Mouse (Mus musculus): ENCODE data around the gene Haus8. TPM values are rescaled to one million over a fixed set of nuclear protein-coding genes. Genes with fewer than 3 reads are reported as not detected.
"Not testable (repeated sequence)": the region's sequence is repeated elsewhere in the genome, so short reads cannot be mapped to it uniquely, and the experiment has no call there.

The Haus8 gene
- polyA plus RNA-seq, 2 experiments from 2014 or later, result 43.6 to 45.4 TPM

GRCm38 (mm10) chr8:71282621-71283020, 9.9 kb upstream of the Haus8 start:
- ATAC-seq, result no peak

- ATAC-seq, result not testable (repeated sequence)
Observed at GRCm38 (mm10) chr8:71281731-71282130, 9.0 kb upstream of the Haus8 start.

- ATAC-seq, result not testable (repeated sequence)
Observed at GRCm38 (mm10) chr8:71279409-71279808, 6.7 kb upstream of the Haus8 start.

- ATAC-seq, result no peak
Observed at GRCm38 (mm10) chr8:71276166-71276565, 3.4 kb upstream of the Haus8 start.

- no peak for ATAC-seq
Observed at GRCm38 (mm10) chr8:71274478-71274877, 1.7 kb upstream of the Haus8 start.

GRCm38 (mm10) chr8:71273151-71273510, 397 bp upstream of the Haus8 start:
- ATAC-seq, result peak; percentile 2

- no peak for ATAC-seq
Observed at GRCm38 (mm10) chr8:71271630-71272029, 1.1 kb downstream of the Haus8 start.

GRCm38 (mm10) chr8:71268286-71268685, 4.4 kb downstream of the Haus8 start:
- not testable (repeated sequence) for ATAC-seq

GRCm38 (mm10) chr8:71267690-71268089, 5.0 kb downstream of the Haus8 start:
- no peak for ATAC-seq

GRCm38 (mm10) chr8:71261234-71261633, 11.5 kb downstream of the Haus8 start:
- no peak for ATAC-seq

GRCm38 (mm10) chr8:71256545-71257232, 16.0 kb downstream of the Haus8 start:
- ATAC-seq, result no peak

- ATAC-seq, result no peak
Observed at GRCm38 (mm10) chr8:71248203-71248602, 24.5 kb downstream of the Haus8 start.

- no peak for ATAC-seq
Observed at GRCm38 (mm10) chr8:71242757-71243156, 30.0 kb downstream of the Haus8 start.

GRCm38 (mm10) chr8:71224560-71224959, 48.2 kb downstream of the Haus8 start:
- no peak for ATAC-seq

GRCm38 (mm10) chr8:71214266-71214665, 58.5 kb downstream of the Haus8 start:
- ATAC-seq, result not testable (repeated sequence)

- peak; percentile 71 for ATAC-seq
Observed at GRCm38 (mm10) chr8:71205541-71205967, 67.2 kb downstream of the Haus8 start.

Other genes starting within 250 kb of the Haus8 start
- 10 to 100 TPM; 13.8 to 16.6 TPM for gene Myo9b, start 220 bp downstream of the Haus8 start, polyA plus RNA-seq (2017; shearing (Covaris generic))
- 100 to 1,000 TPM; 292 to 321 TPM for gene Use1, start 93.9 kb upstream of the Haus8 start, polyA plus RNA-seq (2017; shearing (Covaris generic))
- 1 to 10 TPM; 3.9 to 4.1 TPM for gene Ocel1, start 98.4 kb upstream of the Haus8 start, polyA plus RNA-seq (2017; shearing (Covaris generic))
- gene Nr2f6, start 109.0 kb upstream of the Haus8 start, polyA plus RNA-seq (2017; shearing (Covaris generic)), result under 1 TPM in 1 of 2 experiments, not detected in 1; 0.36 TPM
- gene Ushbp1, start 122.9 kb upstream of the Haus8 start, polyA plus RNA-seq (2017; shearing (Covaris generic)), result not detected
- gene Babam1, start 123.9 kb upstream of the Haus8 start, polyA plus RNA-seq (2017; shearing (Covaris generic)), result 10 to 100 TPM; 54.6 to 55.8 TPM
- gene Ankle1, start 133.1 kb upstream of the Haus8 start, polyA plus RNA-seq (2017; shearing (Covaris generic)), result 1 to 10 TPM in 1 of 2 experiments, under 1 TPM in 1; 0.20 to 1.6 TPM
- gene Abhd8, start 190.7 kb upstream of the Haus8 start, polyA plus RNA-seq (2017; shearing (Covaris generic)), result 10 to 100 TPM; 16.3 to 19.5 TPM
- gene Mrpl34, start 192.0 kb upstream of the Haus8 start, polyA plus RNA-seq (2017; shearing (Covaris generic)), result 10 to 100 TPM; 65.1 to 82.9 TPM
- gene Dda1, start 196.3 kb upstream of the Haus8 start, polyA plus RNA-seq (2017; shearing (Covaris generic)), result 10 to 100 TPM; 22.5 to 22.7 TPM
- under 1 TPM in 1 of 2 experiments, not detected in 1; 0.20 TPM for gene Ano8, start 213.0 kb upstream of the Haus8 start, polyA plus RNA-seq (2017; shearing (Covaris generic))
- 1 to 10 TPM; 2.9 to 3.1 TPM for gene Gtpbp3, start 215.2 kb upstream of the Haus8 start, polyA plus RNA-seq (2017; shearing (Covaris generic))
- not detected for gene Plvap, start 238.8 kb upstream of the Haus8 start, polyA plus RNA-seq (2017; shearing (Covaris generic))

Measured in CD4-positive, CD25-positive, alpha-beta regulatory T cell, adult 4 months (primary cell).